Mouse (Mus musculus): ENCODE measurements at regions not wholly inside any gene's neighbourhood (a gene's known extent, or its start where the extent isn't known, plus 50 kb on each side); places are given as distances from the start of the nearest gene placed in this dataset.

GRCm38 (mm10) chr10:92225071-92225470, 497.1 kb downstream of the Nedd1 start:
- no peak for DNase-seq

DNA sequence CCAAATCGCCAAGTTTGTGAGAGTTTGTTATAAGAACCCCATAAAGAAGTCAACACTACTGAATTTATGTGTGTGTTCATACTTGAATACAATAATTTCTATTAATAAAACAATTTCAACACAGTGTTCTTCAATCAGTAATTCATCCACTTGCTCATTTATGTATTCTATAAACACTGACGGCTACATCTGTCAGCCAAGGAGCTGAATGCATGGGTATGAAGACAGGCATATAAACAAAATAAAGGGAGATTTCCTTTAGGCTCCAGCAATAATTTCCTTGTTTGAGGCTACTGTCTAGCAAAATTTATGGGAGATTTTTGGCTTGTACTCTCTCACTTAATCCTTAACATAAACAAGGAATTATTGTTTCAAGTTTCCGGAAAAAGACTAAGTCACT, 502.9 kb downstream of the Nedd1 start:
- no peak for DNase-seq

DNA sequence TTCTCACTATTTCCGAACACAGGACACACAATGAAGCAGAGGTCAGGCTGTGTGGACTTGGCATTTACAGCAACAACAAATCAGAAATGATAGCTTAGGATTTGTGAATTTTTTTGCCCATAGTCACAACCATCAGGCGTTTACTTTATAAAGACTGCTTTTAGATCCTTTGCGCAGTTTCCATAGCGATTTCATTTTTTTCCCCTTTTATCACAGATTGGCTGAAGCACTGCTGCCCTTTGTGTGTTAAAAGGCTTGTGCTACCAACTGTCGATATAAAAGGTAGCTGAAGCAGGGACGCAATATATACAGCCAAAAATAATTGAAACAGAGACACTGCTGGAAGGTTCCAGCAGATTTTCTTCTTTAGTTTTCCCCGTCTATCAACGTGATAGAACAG, 551.4 kb downstream of the Nedd1 start:
- DNase-seq: no peak

- DNase-seq: no peak
Observed at GRCm38 (mm10) chr10:92166057-92166456, 556.2 kb downstream of the Nedd1 start.

DNA sequence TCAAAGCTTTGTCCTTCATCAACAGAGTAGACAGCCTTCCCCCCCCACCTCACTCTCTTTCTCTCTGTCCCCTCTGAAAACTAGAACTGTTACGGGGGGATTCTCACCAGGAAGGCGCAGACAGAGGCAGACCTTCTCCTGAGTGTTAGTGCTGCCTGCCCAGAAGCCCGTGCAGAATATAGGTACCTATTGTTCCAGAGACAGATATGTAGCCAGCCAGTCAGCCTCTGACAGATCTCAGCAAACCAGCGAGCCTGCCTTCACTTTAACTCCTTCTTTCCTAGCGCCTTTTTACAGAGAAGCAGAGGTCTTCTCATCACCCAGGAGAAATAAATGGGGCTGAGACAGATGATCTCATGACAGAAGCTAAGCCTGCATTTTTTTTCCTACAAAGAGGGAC, 557.2 kb downstream of the Nedd1 start:
- DNase-seq: no peak

DNA sequence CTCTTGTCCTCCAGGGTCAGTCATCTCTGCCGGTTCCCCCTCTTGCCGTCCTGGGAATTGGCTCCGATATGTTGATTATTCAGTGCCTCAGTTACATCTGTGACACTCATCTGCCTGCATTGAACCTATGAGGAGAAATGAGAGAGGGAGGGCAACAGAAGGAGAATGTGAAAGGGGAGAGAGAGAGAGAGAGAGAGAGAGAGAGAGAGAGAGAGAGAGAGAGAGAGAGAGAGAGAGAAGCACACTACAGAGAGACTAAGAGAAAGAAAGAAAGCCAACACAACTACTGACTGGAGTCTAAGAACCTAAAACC, 557.6 kb downstream of the Nedd1 start:
- no peak for DNase-seq

- no peak for DNase-seq
Observed at GRCm38 (mm10) chr10:92163851-92164647, 558.2 kb downstream of the Nedd1 start.

DNA sequence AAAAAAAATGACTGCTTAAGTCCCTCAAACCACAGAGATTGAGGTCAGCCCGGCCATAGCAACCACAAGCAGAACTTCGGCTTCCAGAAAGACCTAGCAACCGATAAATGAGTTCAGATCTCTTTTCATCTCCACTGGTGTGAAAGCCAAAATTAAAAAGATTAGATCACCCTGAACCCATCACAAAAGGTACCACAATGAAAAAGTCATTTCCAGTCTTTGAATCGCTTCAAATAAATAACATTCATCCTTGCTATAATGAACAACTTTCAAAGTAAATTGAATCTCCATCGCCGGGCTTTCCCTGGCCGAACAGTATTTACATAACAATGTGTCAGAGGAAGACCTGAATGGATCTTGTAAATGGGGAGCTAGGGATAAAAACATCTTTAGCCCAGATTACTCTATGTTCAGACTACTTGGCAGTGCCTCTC, 559.1 kb downstream of the Nedd1 start:
- no peak for DNase-seq

DNA sequence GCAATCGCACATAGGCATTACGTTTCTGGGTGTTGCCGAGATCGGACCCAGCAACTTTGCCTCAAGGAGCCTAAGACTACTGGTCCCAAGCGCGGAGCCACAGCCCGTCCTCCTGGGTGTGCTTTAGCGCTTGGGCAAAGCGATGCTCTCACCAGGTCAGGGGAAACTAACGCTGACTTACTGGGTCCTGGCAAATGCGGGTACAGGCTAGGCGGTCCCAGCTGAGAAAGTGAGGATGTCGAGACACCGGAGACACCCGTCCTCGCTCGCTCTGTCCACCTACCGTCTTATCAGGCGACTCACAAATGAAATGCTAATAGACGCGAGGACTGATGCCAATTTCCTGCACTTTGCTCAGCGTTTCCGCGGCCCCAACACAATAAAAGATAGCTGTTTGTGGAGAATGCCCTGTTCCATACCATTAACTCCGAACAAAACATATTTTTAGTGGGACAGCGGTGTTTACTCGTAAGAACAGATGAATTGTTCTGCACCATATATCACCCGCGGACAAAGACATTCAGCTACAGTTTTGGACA, 559.7 kb downstream of the Nedd1 start:
- no peak for DNase-seq

- no peak for DNase-seq
Observed at GRCm38 (mm10) chr10:92161501-92161900, 560.7 kb downstream of the Nedd1 start.

- no peak for DNase-seq
Observed at GRCm38 (mm10) chr10:92146263-92146662, 576.0 kb downstream of the Nedd1 start.

DNA sequence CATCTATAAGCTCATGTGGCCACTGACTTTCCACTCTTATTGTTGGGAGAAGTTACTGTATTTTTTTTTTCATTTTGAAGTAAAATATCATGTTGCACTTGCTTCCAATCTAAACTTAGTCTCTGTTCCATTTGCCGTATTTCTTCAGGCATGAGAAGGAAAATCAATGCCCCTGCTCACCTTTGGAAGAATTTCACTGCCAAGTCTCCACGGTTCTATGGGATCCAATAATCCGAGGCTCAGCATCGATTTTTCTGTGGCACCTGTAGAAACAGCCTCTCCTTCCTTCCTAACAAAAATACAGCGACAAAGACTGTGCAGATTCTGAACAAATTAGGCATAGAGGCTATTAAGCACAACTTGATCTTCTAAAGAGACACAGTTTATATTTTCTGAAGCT, 586.7 kb downstream of the Nedd1 start:
- no peak for DNase-seq

- DNase-seq: no peak
Observed at GRCm38 (mm10) chr10:92112790-92113189, 609.4 kb downstream of the Nedd1 start.

GRCm38 (mm10) chr10:92106331-92106730, 615.9 kb downstream of the Nedd1 start:
- no peak for DNase-seq

GRCm38 (mm10) chr10:92103887-92104286, 618.3 kb downstream of the Nedd1 start:
- DNase-seq: no peak

DNA sequence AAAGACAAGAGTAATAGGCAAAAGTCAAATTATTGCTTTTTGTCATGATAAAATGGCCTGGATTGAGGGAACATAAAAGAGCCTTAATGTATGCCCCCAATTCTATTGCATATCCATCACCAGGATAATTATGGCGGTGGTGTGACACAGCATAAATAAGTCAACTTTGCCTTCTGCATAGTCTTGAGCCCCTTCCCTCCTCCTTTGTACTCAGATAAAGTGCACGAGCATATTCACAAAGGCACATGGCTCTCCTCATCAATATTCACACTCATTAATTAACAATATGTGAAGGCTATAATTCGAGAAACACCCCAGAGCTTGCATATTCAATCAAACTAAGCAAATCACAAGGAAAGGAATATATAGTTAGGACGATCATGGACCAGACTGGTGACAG, 619.5 kb downstream of the Nedd1 start:
- no peak for DNase-seq

GRCm38 (mm10) chr10:92097562-92097961, 624.7 kb downstream of the Nedd1 start:
- no peak for DNase-seq

DNA sequence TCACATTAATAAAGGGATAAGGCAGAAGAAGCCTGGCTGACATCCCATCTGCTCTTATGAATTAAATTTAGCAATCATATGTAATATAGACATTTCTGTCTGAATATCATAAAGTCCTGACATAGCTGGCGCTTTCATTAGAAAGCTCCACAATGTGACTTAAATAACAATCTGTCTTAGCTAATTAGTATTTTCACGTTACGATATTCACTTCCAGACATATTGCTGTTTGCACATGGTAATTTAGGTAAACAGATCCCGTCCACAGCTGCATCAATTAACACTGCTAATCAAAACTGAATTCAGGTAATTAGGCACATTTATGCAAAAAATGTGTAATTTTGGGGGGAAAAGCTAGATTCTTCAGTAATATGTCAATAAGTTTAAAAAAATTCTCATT, 625.1 kb downstream of the Nedd1 start:
- DNase-seq: no peak

GRCm38 (mm10) chr10:92091480-92092395, 630.5 kb downstream of the Nedd1 start:
- no peak for DNase-seq

GRCm38 (mm10) chr10:92082111-92082510, 640.1 kb downstream of the Nedd1 start:
- DNase-seq: no peak

- DNase-seq: no peak
Observed at GRCm38 (mm10) chr10:92081199-92081598, 641.0 kb downstream of the Nedd1 start.

- DNase-seq: no peak
Observed at GRCm38 (mm10) chr10:92079421-92079820, 642.8 kb downstream of the Nedd1 start.

DNA sequence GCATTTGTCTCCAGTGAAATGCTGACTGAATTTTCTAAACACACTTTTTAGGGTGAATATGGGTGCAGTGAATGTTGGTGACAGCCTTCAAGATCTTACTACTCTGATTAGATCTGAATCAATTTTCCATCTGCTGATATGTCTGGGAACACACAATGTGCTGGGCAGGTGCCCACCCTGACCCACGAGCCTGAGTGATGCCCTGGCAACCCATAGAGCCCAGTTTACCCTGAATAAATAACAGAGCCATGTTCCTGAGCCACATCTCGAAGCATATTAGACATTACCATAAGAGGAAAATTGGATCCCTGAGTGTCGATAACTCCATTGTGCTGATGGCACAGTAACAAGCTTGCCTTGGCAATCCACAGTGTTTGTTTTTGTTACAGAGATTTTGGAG, 644.9 kb downstream of the Nedd1 start:
- DNase-seq: no peak

DNA sequence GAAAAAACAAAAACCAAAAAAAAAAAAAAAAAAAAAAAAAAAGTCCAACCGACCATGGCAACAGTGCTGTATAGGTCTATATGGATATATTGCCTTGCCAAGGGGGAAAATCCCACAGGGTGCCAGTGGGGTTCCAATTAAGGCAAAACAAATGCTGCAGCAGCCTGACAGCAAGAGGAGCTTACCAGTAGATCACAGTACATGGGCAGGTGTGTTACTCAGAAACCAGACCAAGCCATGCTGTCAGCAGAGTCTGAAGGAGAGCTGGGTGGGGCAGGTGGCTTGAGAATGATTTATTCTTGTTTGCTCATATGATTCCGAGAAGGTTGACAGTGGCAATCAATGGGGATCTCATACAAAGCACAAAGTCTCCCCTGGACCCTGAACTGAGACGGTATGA, 645.5 kb downstream of the Nedd1 start:
- no peak for DNase-seq
